Mouse (Mus musculus) testis, adult 2 months (tissue): ENCODE measurements around the gene Gpr157.

Experiments used
- CTCF ChIP-seq: fragments of 200-500 bp; IDR thresholded peaks from 2 replicates; pipeline ENCODE4 v1.5.1; 2012; ENCODE audit warnings: low read depth, mild to moderate bottlenecking, inconsistent platforms, low read length, moderate library complexity; ENCODE audit not compliant: control insufficient read depth, insufficient read depth, insufficient replicate concordance
- POLR2A ChIP-seq: fragments of 200-500 bp; IDR thresholded peaks from 2 replicates; pipeline ENCODE4 v1.6.1; 2012; ENCODE audit warnings: low read depth, mild to moderate bottlenecking, inconsistent platforms, low read length, moderate library complexity; ENCODE audit not compliant: control insufficient read depth

GRCm38 (mm10) chr4:150118163-150118562 lies 31.0 kb downstream of the Gpr157 start:
- TF ChIP-seq POLR2A (no peak), CTCF (no peak)
